Mouse (Mus musculus) myocyte (in vitro differentiated cells): ENCODE measurements around the gene Iqsec2. TPM values are rescaled to one million over a fixed set of nuclear protein-coding genes. Genes with fewer than 3 reads are reported as not detected.
"Not testable (repeated sequence)": the region's sequence is repeated elsewhere in the genome, so short reads cannot be mapped to it uniquely, and the experiment has no call there.

Source experiments
- H3K27me3 ChIP-seq: one replicate; pipeline ENCODE4 v1.6.1; 2011; ENCODE audit not compliant: control insufficient read depth, insufficient read depth, insufficient read length
- H3K36me3 ChIP-seq: one replicate; pipeline ENCODE4 v1.6.1; 2011; ENCODE audit not compliant: control insufficient read depth, insufficient read depth
- H3K4me2 ChIP-seq: one replicate; pipeline ENCODE4 v1.6.1; 2011; ENCODE audit warnings: low read depth, control low read depth
- H3K4me3 ChIP-seq: one replicate; pipeline ENCODE4 v1.5.1; 2011; ENCODE audit warnings: mild to moderate bottlenecking, control low read depth, moderate library complexity
- H3K79me2 ChIP-seq: one replicate; pipeline ENCODE4 v1.6.1; 2011; ENCODE audit not compliant: control insufficient read depth, insufficient read depth
- H3ac ChIP-seq: one replicate; pipeline ENCODE4 v1.6.1; 2011; ENCODE audit not compliant: control insufficient read depth, insufficient read length
- CEBPB ChIP-seq: IDR thresholded peaks from 2 replicates; pipeline ENCODE4 v1.6.1; 2011; ENCODE audit warnings: mild to moderate bottlenecking, moderate library complexity; ENCODE audit not compliant: poor library complexity, insufficient read depth, severe bottlenecking
- E2F4 ChIP-seq: IDR thresholded peaks from one replicate; pipeline ENCODE4 v1.6.1; 2011; ENCODE audit warnings: mild to moderate bottlenecking, control low read depth, moderate library complexity; ENCODE audit not compliant: insufficient read depth
- MAX ChIP-seq: IDR thresholded peaks from one replicate; pipeline ENCODE4 v1.6.1; 2011; ENCODE audit warnings: low read depth, mild to moderate bottlenecking, control low read depth
- MYOD1 ChIP-seq, 3 experiments: IDR thresholded peaks; one replicate each; pipeline ENCODE4 v1.6.1; 2011; ENCODE audit warnings: control low read depth in 2 of 3, low read depth in 2 of 3, mild to moderate bottlenecking in 2 of 3, moderate library complexity in 1 of 3; ENCODE audit not compliant: insufficient read length in 2 of 3, control insufficient read depth in 1 of 3
- MYOG ChIP-seq, 3 experiments: IDR thresholded peaks; one replicate each; pipeline ENCODE4 v1.6.1; 2011; ENCODE audit warnings: control low read depth in 2 of 3, low read depth in 2 of 3, mild to moderate bottlenecking in 2 of 3; ENCODE audit not compliant: insufficient read length in 2 of 3, control insufficient read depth in 1 of 3, insufficient read depth in 1 of 3
- POLR2A ChIP-seq: IDR thresholded peaks from one replicate; pipeline ENCODE4 v1.6.1; 2011; ENCODE audit warnings: low read depth, mild to moderate bottlenecking, control low read depth, moderate library complexity; ENCODE audit not compliant: insufficient read length
- POLR2AphosphoS2 ChIP-seq: IDR thresholded peaks from one replicate; pipeline ENCODE4 v1.6.1; 2011; ENCODE audit warnings: low read depth, control low read depth; ENCODE audit not compliant: insufficient read length
- REST ChIP-seq: IDR thresholded peaks from one replicate; pipeline ENCODE4 v1.6.1; 2011; ENCODE audit warnings: mild to moderate bottlenecking, control low read depth, moderate library complexity; ENCODE audit not compliant: insufficient read depth, insufficient read length
- SRF ChIP-seq: IDR thresholded peaks from one replicate; pipeline ENCODE4 v1.6.1; 2011; ENCODE audit warnings: low read depth; ENCODE audit not compliant: control insufficient read depth, insufficient read length
- TCF12 ChIP-seq: IDR thresholded peaks from one replicate; pipeline ENCODE4 v1.6.1; 2011; ENCODE audit warnings: mild to moderate bottlenecking, control low read depth; ENCODE audit not compliant: poor library complexity, insufficient read depth, severe bottlenecking
- TCF3 ChIP-seq: IDR thresholded peaks from one replicate; pipeline ENCODE4 v1.6.1; 2011; ENCODE audit warnings: low read depth, control low read depth; ENCODE audit not compliant: insufficient read length
- USF1 ChIP-seq: IDR thresholded peaks from one replicate; pipeline ENCODE4 v1.6.1; 2011; ENCODE audit warnings: low read depth, mild to moderate bottlenecking, control low read depth, moderate library complexity
- polyA plus RNA-seq: library from polyadenylated mRNA; unstranded; fragments of >200 nt; fragmentation: generic; extraction: Trizol; gene quantifications from one replicate; pipeline ENCODE4 v1.2.1, GENCODE M21; 2012; ENCODE audit warnings: missing spikeins

The Iqsec2 gene
- polyA plus RNA-seq, 1 experiment, result 11.2 TPM

- Histone ChIP-seq H3K4me3 (no peak overlapping the region), H3ac (no peak overlapping the region), H3K79me2 (peaks cover 52% of the 10 kb centered on the region), H3K4me2 (peak overlapping the region; percentile 89), H3K27me3 (no peaks in the 10 kb centered on the region), H3K36me3 (peaks cover 14% of the 10 kb centered on the region)
- no peak for TF ChIP-seq POLR2A
- no peak for TF ChIP-seq CEBPB
Observed at GRCm38 (mm10) chrX:152235758-152236157, 91.7 kb downstream of the Iqsec2 start.

GRCm38 (mm10) chrX:152243140-152243539 is 99.1 kb downstream of the Iqsec2 start:
- H3K27me3 ChIP-seq, H3K79me2 ChIP-seq, H3K4me3 ChIP-seq, H3K4me2 ChIP-seq, H3ac ChIP-seq: not testable (repeated sequence)
- peaks cover 50% of the 10 kb centered on the region for H3K36me3 ChIP-seq

- Histone ChIP-seq H3K27me3 (no peaks in the 10 kb centered on the region), H3K36me3 (peaks cover 46% of the 10 kb centered on the region), H3K4me2 (no peak overlapping the region), H3K79me2 (peaks cover 5% of the 10 kb centered on the region), H3K4me3 (no peak overlapping the region), H3ac (no peak overlapping the region)
- TF ChIP-seq REST, result no peak
- TF ChIP-seq POLR2A, result no peak
- TF ChIP-seq TCF3, result no peak
- TF ChIP-seq MAX, result no peak
- TF ChIP-seq USF1, result no peak
- TF ChIP-seq TCF12, result no peak
- TF ChIP-seq CEBPB, result no peak
- no peak for TF ChIP-seq E2F4
- TF ChIP-seq MYOG (IDR thresholded peaks at IDR 0.05; ENCODE audit: control insufficient read depth in 1 of 3, insufficient read depth in 1 of 3, insufficient read length in 2 of 3, low read depth in 2 of 3), result no peak
- TF ChIP-seq MYOD1 (IDR thresholded peaks at IDR 0.05; ENCODE audit: control insufficient read depth in 1 of 3, insufficient read length in 2 of 3, low read depth in 2 of 3), result no peak
- TF ChIP-seq SRF, result no peak
- TF ChIP-seq POLR2AphosphoS2, result no peak
Observed at GRCm38 (mm10) chrX:152244492-152245189, 100.6 kb downstream of the Iqsec2 start.

GRCm38 (mm10) chrX:152271189-152271588 is 127.1 kb downstream of the Iqsec2 start:
- TF ChIP-seq USF1 (no peak), POLR2A (no peak), SRF (no peak)
- Histone ChIP-seq H3K27me3 (no peaks in the 10 kb centered on the region), H3K36me3 (peaks cover 34% of the 10 kb centered on the region)

More at GRCm38 (mm10) chrX:152271189-152271588, 127.1 kb downstream of the Iqsec2 start:
- Histone ChIP-seq H3K4me2 (no peak overlapping the region), H3ac (no peak overlapping the region), H3K4me3 (no peak overlapping the region), H3K79me2 (no peaks in the 10 kb centered on the region)

Other genes starting within 250 kb of the Iqsec2 start
- gene Hsd17b10, start 142.4 kb upstream of the Iqsec2 start, polyA plus RNA-seq, result 151 TPM
- 0.97 TPM for gene Ribc1, start 128.0 kb upstream of the Iqsec2 start, polyA plus RNA-seq
- 16.7 TPM for gene Smc1a, start 127.8 kb upstream of the Iqsec2 start, polyA plus RNA-seq
- gene Kdm5c, start 88.8 kb downstream of the Iqsec2 start, polyA plus RNA-seq, result 36.6 TPM
- 0.96 TPM for gene Kantr, start 183.2 kb downstream of the Iqsec2 start, polyA plus RNA-seq
- gene Tspyl2, start 198.2 kb downstream of the Iqsec2 start, polyA plus RNA-seq, result 17.1 TPM
- gene Gpr173, start 224.4 kb downstream of the Iqsec2 start, polyA plus RNA-seq, result 2.7 TPM